Mouse (Mus musculus): ENCODE data around the gene Gda. TPM values are rescaled to one million over a fixed set of nuclear protein-coding genes. Genes with fewer than 3 reads are reported as not detected.
A peak's percentile ranks its signal among the peaks of the same experiment; 100 is the strongest.

The Gda gene
- polyA plus RNA-seq, 1 experiment, result 0.78 TPM

GRCm38 (mm10) chr19:21479183-21480052, 6.2 kb upstream of the Gda start:
- Histone ChIP-seq H3K27me3 (ENCODE audit: control insufficient read depth, insufficient read depth, low read length) (no peaks in the 10 kb centered on the region), H3K36me3 (ENCODE audit: control insufficient read depth, insufficient read depth, low read length) (no peaks in the 10 kb centered on the region), H3K27ac (ENCODE audit: control insufficient read depth, insufficient read depth, low read depth, low read length) (no peak overlapping the region), H3K4me1 (ENCODE audit: control insufficient read depth, insufficient read depth, low read length) (no peaks in the 10 kb centered on the region), H3K4me3 (ENCODE audit: control insufficient read depth, low read depth, low read length) (no peak overlapping the region)
- TF ChIP-seq CTCF (IDR thresholded peaks at IDR 0.05; ENCODE audit: control insufficient read depth, insufficient read depth, insufficient replicate concordance, low read depth, low read length), result no peak
- TF ChIP-seq POLR2A (IDR thresholded peaks at IDR 0.05; ENCODE audit: control insufficient read depth, low read depth, low read length), result no peak

GRCm38 (mm10) chr19:21478538-21478937, 5.3 kb upstream of the Gda start:
- H3K4me3 ChIP-seq (ENCODE audit: control insufficient read depth, low read depth, low read length), result no peak overlapping the region
- TF ChIP-seq CTCF (IDR thresholded peaks at IDR 0.05; ENCODE audit: control insufficient read depth, insufficient read depth, insufficient replicate concordance, low read depth, low read length) (no peak), POLR2A (IDR thresholded peaks at IDR 0.05; ENCODE audit: control insufficient read depth, low read depth, low read length) (no peak)
- no peaks in the 10 kb centered on the region for H3K4me1 ChIP-seq (ENCODE audit: control insufficient read depth, insufficient read depth, low read length)
- no peaks in the 10 kb centered on the region for H3K36me3 ChIP-seq (ENCODE audit: control insufficient read depth, insufficient read depth, low read length)
- no peaks in the 10 kb centered on the region for H3K27me3 ChIP-seq (ENCODE audit: control insufficient read depth, insufficient read depth, low read length)
- H3K27ac ChIP-seq (ENCODE audit: control insufficient read depth, insufficient read depth, low read depth, low read length), result no peak overlapping the region

- Histone ChIP-seq H3K27ac (ENCODE audit: control insufficient read depth, insufficient read depth, low read depth, low read length) (no peak overlapping the region), H3K4me3 (ENCODE audit: control insufficient read depth, low read depth, low read length) (no peak overlapping the region), H3K36me3 (ENCODE audit: control insufficient read depth, insufficient read depth, low read length) (no peaks in the 10 kb centered on the region), H3K4me1 (ENCODE audit: control insufficient read depth, insufficient read depth, low read length) (no peaks in the 10 kb centered on the region), H3K27me3 (ENCODE audit: control insufficient read depth, insufficient read depth, low read length) (no peaks in the 10 kb centered on the region)
- no peak for TF ChIP-seq CTCF (IDR thresholded peaks at IDR 0.05; ENCODE audit: control insufficient read depth, insufficient read depth, insufficient replicate concordance, low read depth, low read length)
- TF ChIP-seq POLR2A (IDR thresholded peaks at IDR 0.05; ENCODE audit: control insufficient read depth, low read depth, low read length), result no peak
Observed at GRCm38 (mm10) chr19:21477780-21478179, 4.5 kb upstream of the Gda start.

GRCm38 (mm10) chr19:21476782-21477181, 3.5 kb upstream of the Gda start:
- TF ChIP-seq CTCF (IDR thresholded peaks at IDR 0.05; ENCODE audit: control insufficient read depth, insufficient read depth, insufficient replicate concordance, low read depth, low read length), result no peak
- TF ChIP-seq POLR2A (IDR thresholded peaks at IDR 0.05; ENCODE audit: control insufficient read depth, low read depth, low read length), result no peak
- Histone ChIP-seq H3K27me3 (ENCODE audit: control insufficient read depth, insufficient read depth, low read length) (no peaks in the 10 kb centered on the region), H3K4me1 (ENCODE audit: control insufficient read depth, insufficient read depth, low read length) (no peaks in the 10 kb centered on the region; the same call in 1 of the 2 replicates), H3K4me3 (ENCODE audit: control insufficient read depth, low read depth, low read length) (no peak overlapping the region), H3K36me3 (ENCODE audit: control insufficient read depth, insufficient read depth, low read length) (no peaks in the 10 kb centered on the region), H3K27ac (ENCODE audit: control insufficient read depth, insufficient read depth, low read depth, low read length) (no peak overlapping the region)

- Histone ChIP-seq H3K4me3 (ENCODE audit: control insufficient read depth, low read depth, low read length) (peak overlapping the region; percentile 69), H3K4me1 (ENCODE audit: control insufficient read depth, insufficient read depth, low read length) (no peaks in the 10 kb centered on the region; the same call in 1 of the 2 replicates), H3K27ac (ENCODE audit: control insufficient read depth, insufficient read depth, low read depth, low read length) (no peak overlapping the region), H3K27me3 (ENCODE audit: control insufficient read depth, insufficient read depth, low read length) (no peaks in the 10 kb centered on the region), H3K36me3 (ENCODE audit: control insufficient read depth, insufficient read depth, low read length) (no peaks in the 10 kb centered on the region)
- TF ChIP-seq POLR2A (IDR thresholded peaks at IDR 0.05; ENCODE audit: control insufficient read depth, low read depth, low read length) (no peak), CTCF (IDR thresholded peaks at IDR 0.05; ENCODE audit: control insufficient read depth, insufficient read depth, insufficient replicate concordance, low read depth, low read length) (peak; percentile 10; the same call in 1 of the 2 replicates)
Observed at GRCm38 (mm10) chr19:21472121-21472780, 994 bp downstream of the Gda start.

GRCm38 (mm10) chr19:21461221-21461960, 11.9 kb downstream of the Gda start:
- Histone ChIP-seq H3K27ac (ENCODE audit: control insufficient read depth, insufficient read depth, low read depth, low read length) (no peak overlapping the region), H3K4me3 (ENCODE audit: control insufficient read depth, low read depth, low read length) (no peak overlapping the region), H3K36me3 (ENCODE audit: control insufficient read depth, insufficient read depth, low read length) (no peaks in the 10 kb centered on the region), H3K4me1 (ENCODE audit: control insufficient read depth, insufficient read depth, low read length) (no peaks in the 10 kb centered on the region), H3K27me3 (ENCODE audit: control insufficient read depth, insufficient read depth, low read length) (no peaks in the 10 kb centered on the region)
- TF ChIP-seq CTCF (IDR thresholded peaks at IDR 0.05; ENCODE audit: control insufficient read depth, insufficient read depth, insufficient replicate concordance, low read depth, low read length), result no peak
- no peak for TF ChIP-seq POLR2A (IDR thresholded peaks at IDR 0.05; ENCODE audit: control insufficient read depth, low read depth, low read length)

GRCm38 (mm10) chr19:21457461-21457860, 15.8 kb downstream of the Gda start:
- Histone ChIP-seq H3K36me3 (ENCODE audit: control insufficient read depth, insufficient read depth, low read length) (no peaks in the 10 kb centered on the region), H3K27me3 (ENCODE audit: control insufficient read depth, insufficient read depth, low read length) (no peaks in the 10 kb centered on the region), H3K4me3 (ENCODE audit: control insufficient read depth, low read depth, low read length) (no peak overlapping the region), H3K27ac (ENCODE audit: control insufficient read depth, insufficient read depth, low read depth, low read length) (no peak overlapping the region), H3K4me1 (ENCODE audit: control insufficient read depth, insufficient read depth, low read length) (no peaks in the 10 kb centered on the region)
- TF ChIP-seq CTCF (IDR thresholded peaks at IDR 0.05; ENCODE audit: control insufficient read depth, insufficient read depth, insufficient replicate concordance, low read depth, low read length) (no peak), POLR2A (IDR thresholded peaks at IDR 0.05; ENCODE audit: control insufficient read depth, low read depth, low read length) (no peak)

Data from testis, adult 2 months (tissue).